Mouse (Mus musculus) brain, embryonic 14.5 days (tissue): ENCODE results near the gene Gm42791. TPM values are rescaled to one million over a fixed set of nuclear protein-coding genes. Genes with fewer than 3 reads are reported as not detected.

ENCODE experiments used
- DNase-seq: peaks from one replicate; pipeline ENCODE4 v3.0.0-alpha.2; 2011; ENCODE audit warnings: low read depth
- CTCF ChIP-seq: fragments of 200-500 bp; IDR thresholded peaks from 2 replicates; pipeline ENCODE4 v1.5.1; 2012; ENCODE audit warnings: inconsistent platforms, mild to moderate bottlenecking, moderate library complexity, borderline replicate concordance; ENCODE audit not compliant: insufficient read depth, insufficient read length; ENCODE audit errors: extremely low read depth
- POLR2A ChIP-seq: fragments of 200-500 bp; IDR thresholded peaks from 2 replicates; pipeline ENCODE4 v1.6.1; 2012; ENCODE audit warnings: mild to moderate bottlenecking, inconsistent platforms, borderline replicate concordance; ENCODE audit not compliant: poor library complexity, insufficient read depth, insufficient read length, severe bottlenecking; ENCODE audit errors: extremely low read depth
- polyA plus RNA-seq: library from polyadenylated mRNA; depleted of rRNA; stranded (reverse); fragments of >200 nt; gene quantifications from 2 replicates; pipeline ENCODE4 v1.2.3, GENCODE M21; 2012

The Gm42791 gene
- polyA plus RNA-seq, 1 experiment, result not detected

DNA sequence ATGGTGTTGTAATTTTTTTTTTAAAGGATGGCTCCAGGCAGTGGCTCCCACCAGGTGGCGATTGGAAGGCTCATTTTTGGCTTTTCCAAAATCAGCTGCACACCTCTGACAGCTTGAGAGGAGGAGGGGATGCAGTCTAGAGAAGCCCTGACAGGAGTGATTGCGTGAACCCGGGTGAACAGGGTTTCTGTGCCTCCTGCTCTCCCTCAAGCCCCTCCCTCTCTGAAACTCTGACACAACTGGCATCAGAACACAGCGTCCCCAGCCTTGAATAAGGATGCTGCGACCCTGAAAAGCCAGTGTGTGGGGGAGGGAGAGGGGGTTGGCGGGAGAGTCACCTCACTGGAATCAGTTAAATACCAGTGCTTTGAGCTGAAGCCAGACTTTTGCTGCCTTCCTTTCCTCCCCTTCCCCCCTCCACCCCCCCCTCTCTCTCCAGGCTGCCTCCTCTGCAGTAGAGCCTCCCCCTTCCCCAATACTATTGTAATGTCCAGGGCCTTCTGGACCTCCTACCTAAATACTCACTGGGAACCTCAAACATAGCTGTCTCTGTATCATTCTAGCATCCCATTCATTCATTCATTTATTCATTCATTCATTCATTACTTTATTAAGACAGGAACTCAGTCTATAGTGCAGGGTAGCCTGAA lies 21.8 kb downstream of the Gm42791 start:
- TF ChIP-seq CTCF, result 0 out of 2 replicates have a peak, but pooled peaks have one; percentile 1
- no peak for TF ChIP-seq POLR2A
- peak; percentile 73 for DNase-seq

DNA sequence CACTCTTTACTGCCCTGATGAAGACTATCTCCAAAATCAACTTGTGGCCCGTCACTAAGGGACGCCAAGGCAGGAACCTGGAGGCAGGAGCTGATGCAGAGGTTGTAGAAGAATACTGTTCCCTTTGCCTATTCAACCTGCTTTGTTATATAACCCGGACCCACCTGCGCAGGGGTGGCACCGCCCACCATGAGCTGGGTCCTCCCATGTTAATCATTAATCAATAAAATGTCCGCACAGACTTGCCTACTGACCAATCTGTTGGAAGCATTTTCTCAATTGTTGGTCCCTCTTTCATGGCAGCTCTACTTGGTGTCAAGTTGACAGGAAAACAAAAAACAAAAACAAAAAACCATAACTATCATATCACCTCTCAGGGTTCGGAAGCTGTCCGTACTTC lies 22.8 kb downstream of the Gm42791 start:
- no peak for TF ChIP-seq CTCF
- TF ChIP-seq POLR2A, result no peak
- DNase-seq, result no peak

DNA sequence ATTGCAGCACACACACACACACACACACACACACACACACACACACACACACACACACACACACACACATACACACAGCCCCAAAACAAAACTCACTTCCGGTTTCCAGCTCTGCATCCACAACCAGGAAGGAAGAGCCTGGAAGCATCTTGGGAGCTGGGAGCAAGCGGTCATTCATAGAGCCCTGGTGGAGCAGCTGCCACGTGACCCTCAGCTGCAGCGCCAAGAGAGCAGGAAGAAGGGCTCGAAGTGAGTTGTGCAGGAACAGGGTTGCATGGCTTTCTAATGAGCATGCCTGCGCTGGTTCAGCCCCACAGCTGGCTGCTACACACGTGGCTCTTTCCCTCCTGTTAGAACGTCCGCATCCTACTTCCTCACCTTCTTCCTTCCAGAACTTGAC lies 25.3 kb downstream of the Gm42791 start:
- DNase-seq, result peak; percentile 37
- no peak for TF ChIP-seq CTCF
- no peak for TF ChIP-seq POLR2A

DNA sequence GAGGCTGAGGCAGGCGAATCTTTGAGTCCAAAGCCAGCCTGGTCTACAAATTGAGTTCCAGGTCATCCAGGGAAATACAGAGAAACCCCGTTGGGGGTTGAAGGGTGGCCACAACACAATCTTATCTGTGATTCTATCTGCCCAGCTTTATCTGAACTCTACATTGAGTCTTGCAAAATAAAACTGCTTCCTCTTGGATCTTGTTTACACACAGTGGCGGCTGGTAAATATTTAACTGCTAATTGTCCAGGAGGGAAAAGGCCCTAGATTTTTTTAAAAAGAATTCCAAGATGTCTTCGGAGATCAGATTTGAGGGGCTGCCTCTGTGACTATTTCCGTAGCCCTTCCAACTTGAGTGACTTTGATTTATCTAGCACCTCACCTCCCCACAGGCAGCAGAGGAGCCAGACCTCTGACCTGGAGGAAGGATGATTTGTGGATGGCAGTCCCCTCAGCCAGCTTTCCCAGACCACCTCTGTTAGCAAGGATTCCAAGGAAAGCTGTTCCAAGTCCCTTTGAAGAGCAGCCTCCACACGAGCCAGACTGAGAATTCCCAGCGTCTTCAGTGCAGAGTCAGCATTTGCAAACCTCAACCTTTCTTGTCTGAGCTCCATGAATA lies 25.9 kb downstream of the Gm42791 start:
- TF ChIP-seq CTCF, result no peak
- no peak for TF ChIP-seq POLR2A
- DNase-seq, result no peak

DNA sequence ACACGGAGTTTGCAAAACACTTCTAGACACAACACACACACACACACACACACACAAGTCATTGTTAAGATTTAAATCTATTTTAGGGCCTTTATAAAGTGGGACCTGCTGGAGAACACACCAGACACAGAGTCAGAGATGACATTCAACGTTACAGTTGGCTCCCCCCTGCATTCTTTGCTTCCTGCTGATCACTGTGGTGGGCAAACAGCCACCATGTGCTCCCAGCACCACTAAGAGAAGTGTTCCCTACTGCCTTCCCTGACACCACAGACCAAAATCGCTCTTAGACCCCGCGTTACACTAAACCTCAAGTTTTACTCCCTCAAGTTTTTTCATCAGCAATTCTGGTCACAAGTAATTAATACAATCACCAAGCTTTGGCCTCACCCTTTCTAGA lies 26.8 kb downstream of the Gm42791 start:
- DNase-seq, result no peak
- no peak for TF ChIP-seq POLR2A
- TF ChIP-seq CTCF, result no peak

DNA sequence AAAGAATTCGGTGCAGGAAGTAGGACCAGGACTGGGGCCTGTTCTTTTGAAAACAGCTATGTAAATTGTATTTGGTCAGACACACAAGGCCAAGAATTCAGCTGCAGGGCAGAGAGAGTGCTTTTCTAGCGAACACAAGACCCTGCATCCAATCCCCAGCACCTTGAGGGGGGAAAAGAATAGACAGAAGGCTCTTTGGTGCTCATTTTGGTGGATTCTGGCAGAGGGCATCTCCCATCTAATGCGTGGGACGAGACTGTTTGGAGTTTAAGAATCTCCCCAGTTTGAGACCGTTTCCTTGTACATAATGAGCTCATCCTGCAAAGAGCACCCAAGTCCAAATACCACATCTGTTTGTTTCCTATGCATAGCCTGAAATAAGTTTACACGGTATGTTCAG lies 28.6 kb downstream of the Gm42791 start:
- no peak for TF ChIP-seq CTCF
- TF ChIP-seq POLR2A, result no peak
- no peak for DNase-seq

DNA sequence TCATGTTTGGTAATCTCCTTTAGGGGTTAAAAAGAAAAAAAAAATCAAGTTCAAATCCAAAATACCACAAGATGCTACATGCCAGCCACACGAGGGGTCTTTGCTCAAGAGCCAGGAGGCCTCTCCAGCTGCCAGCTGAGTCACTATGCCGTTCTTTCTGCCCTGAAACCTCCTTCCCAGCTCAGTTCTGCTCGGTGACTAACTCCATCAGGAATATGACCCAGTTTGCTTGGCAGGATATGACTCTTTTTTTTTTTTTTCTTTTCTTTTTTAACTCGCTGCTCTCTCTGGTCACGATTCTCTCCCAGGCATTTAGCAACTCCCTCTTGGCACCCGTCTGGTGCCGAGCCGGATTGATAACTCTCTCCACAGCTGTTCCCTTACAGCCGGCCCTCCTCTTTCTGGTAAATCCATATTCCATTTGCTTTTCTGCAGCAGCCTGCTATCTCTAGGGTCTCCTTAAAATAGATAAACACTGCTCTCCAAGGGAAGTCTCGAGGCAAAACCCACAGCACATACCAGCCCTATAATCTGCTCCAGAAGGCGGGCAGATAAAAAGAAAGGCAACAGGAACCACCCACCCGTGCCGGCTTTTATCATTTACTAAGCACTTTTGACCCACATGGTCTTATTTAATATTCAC lies 29.1 kb downstream of the Gm42791 start:
- peak; percentile 73 for DNase-seq
- no peak for TF ChIP-seq CTCF
- no peak for TF ChIP-seq POLR2A

DNA sequence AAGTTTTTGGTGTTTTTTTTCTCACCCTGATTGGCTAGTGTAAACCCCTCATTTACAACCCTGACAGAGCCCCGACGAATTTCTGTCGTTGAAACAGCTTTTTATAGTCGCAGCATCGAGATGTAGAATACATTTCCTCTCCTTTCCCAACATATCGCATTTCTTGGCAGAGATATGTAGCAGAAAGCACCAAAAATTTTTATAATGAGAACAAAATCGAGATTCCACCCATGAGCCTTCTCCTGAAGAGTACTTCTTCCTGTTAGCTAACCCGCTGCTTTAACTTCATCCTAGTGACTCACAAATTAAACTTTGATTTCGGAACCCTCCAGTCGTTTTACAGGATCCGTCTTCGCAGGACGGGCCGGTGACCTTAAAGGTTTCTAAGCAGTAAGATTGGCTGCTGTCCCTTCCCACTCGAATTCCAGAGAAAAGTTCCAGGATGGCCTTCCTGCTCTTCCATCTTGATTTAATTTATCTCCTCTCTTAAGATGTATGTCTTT lies 29.8 kb downstream of the Gm42791 start:
- TF ChIP-seq POLR2A (no peak), CTCF (no peak)
- DNase-seq, result no peak

DNA sequence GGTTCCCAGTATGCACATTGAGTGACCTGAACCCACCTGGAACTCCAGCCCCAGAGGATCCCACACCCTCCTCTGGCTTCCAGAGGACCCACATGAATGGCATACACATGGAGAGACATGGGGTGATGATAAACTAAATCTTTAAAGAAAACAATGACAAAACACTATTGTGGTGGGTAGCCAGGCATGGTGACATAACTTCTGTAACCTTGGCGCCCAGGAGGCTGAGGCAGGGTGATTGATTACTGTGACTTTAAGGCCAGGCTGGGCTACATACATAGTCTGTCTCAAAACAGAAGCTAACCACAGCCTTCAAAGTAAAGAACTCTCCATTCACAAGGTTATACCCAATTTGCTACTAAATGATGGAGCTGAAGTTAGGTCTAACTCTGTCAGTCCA lies 30.7 kb downstream of the Gm42791 start:
- no peak for DNase-seq
- TF ChIP-seq POLR2A (no peak), CTCF (no peak)

DNA sequence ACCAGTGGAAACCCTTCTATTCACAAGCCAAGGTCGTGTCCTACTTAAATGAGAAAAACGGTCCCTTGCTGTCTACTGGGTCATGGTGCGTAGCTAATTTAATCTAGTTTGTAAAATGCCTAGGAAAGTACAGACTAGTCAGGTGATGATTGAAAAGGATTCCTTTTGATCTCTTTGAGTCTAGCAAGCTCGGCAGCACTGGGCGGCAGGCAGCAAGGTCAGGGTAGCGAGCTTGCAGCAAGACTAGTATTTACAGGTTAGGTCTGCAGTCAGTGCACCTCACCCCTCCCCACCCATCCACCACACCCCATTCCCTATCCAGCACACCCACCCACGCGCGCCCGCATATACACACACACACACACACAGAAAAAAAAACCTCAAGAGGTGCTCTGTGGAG lies 34.7 kb downstream of the Gm42791 start:
- TF ChIP-seq CTCF (no peak), POLR2A (no peak)
- DNase-seq, result no peak

DNA sequence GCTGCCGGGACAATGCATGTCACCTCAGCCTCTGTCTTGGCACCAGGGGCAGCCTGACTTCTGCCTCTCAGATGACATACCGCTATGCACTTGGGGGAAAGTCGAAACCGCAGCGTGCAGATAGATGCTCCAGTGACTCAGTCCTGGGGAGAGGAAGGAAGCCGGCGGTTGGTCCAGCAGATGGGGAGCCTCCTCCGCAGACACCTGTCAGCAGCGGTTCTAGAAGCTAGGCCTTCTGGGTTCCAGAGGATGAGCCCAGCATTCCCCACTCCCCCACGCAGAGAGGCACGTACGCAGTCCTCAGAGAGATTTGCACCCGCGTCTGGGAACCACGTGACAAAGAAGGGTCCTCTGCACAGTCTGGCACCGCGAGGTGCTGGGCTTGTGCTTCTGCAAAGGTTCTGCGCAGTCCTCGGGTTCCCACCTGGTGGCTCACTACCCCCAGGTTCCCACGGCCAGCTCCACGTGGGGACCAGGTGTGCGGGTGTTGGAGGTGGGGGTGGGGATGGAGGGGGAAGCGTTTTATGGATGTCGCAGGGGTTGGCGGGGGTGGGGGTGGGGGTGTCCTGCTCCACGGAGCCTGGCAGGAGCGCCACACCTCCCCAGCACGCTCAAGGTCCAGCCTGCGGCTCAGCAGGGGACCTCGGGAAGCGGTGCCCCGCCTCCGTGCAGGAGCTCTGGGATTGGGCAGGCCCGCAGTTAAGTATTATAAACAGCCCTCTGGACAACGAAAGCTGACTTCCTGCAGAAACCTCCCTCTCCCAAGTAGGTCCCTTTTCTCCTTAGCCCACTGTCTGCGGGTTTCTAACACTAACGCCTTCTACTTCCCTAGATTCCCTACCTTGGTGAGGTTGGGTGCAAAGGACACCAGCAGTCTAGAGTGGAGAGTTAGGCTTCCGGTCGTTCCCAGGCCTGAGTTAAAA lies 35.6 kb downstream of the Gm42791 start:
- peak; percentile 37 for DNase-seq
- no peak for TF ChIP-seq POLR2A
- TF ChIP-seq CTCF, result no peak
